Mouse (Mus musculus) hindbrain, embryonic 13.5 days (tissue): ENCODE results near the gene Apln. TPM values are rescaled to one million over a fixed set of nuclear protein-coding genes. Genes with fewer than 3 reads are reported as not detected.

Source experiments
- ATAC-seq: fragments of 200-750 bp; cut with Nextera tagmentation; 2 replicates; pipeline ENCODE4 v1.8.0; 2017; ENCODE audit warnings: moderate TSS enrichment; ENCODE audit not compliant: low FRiP score
- H3K27ac ChIP-seq: fragments of 300-500 bp; sonication (generic); 2 replicates; pipeline ENCODE4 v1.5.1; 2015; ENCODE audit warnings: inconsistent platforms, mild to moderate bottlenecking, moderate library complexity
- H3K27me3 ChIP-seq: fragments of 300-500 bp; sonication (generic); 2 replicates; pipeline ENCODE4 v1.6.1; 2015; ENCODE audit warnings: mild to moderate bottlenecking, inconsistent platforms
- H3K36me3 ChIP-seq: fragments of 300-500 bp; sonication (generic); 2 replicates; pipeline ENCODE4 v1.6.1; 2015; ENCODE audit warnings: mild to moderate bottlenecking, inconsistent platforms
- H3K4me1 ChIP-seq: fragments of 300-500 bp; sonication (generic); replicated peaks from 2 replicates; pipeline ENCODE4 v1.6.1; 2015; ENCODE audit warnings: inconsistent platforms
- H3K4me2 ChIP-seq: fragments of 300-500 bp; sonication (generic); 2 replicates; pipeline ENCODE4 v1.6.1; 2015; ENCODE audit warnings: inconsistent platforms, mild to moderate bottlenecking, moderate library complexity
- H3K4me3 ChIP-seq: fragments of 300-500 bp; sonication (generic); 2 replicates; pipeline ENCODE4 v1.5.1; 2015; ENCODE audit warnings: mild to moderate bottlenecking, inconsistent platforms
- H3K9ac ChIP-seq: fragments of 300-500 bp; sonication (generic); 2 replicates; pipeline ENCODE4 v1.6.1; 2015; ENCODE audit warnings: mild to moderate bottlenecking, inconsistent platforms
- H3K9me3 ChIP-seq: fragments of 300-500 bp; sonication (generic); 2 replicates; pipeline ENCODE4 v1.6.1; 2016; ENCODE audit warnings: inconsistent platforms
- WGBS: fragments of 180-500 bp; shearing (Covaris S2); methylation state at CpG from one replicate; pipeline ENCODE4 v1.1.7; 2015; 5-methylcytosine and 5-hydroxymethylcytosine counted together
- polyA plus RNA-seq: library from polyadenylated mRNA; unstranded; fragments of >200 nt; fragmentation: Nextera tagmentation; extraction: Ambion mirVana; gene quantifications from 2 replicates; pipeline ENCODE4 v1.2.1, GENCODE M21; 2015

Gene Apln
- polyA plus RNA-seq, 1 experiment from 2014 or later = 2.9 TPM

DNA sequence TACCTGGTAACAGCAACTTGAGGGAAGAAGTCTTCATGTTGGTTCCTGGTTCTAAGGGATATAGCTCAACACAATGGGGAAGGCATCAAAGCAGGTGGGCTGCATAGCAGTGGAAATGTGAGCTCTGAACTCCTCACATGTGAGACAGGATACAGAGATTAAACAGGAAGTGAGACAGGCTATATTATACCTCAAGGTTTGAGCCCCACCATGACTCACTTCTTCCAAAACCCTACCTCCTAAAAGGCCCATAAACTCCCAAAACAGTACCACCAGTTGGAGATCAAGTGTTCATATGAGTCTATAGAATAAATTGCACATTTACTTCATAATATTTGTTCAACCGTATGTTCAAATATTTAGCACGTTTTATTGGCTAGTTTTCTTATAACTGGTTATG, 11.7 kb upstream of the Apln start:
- H3K36me3 ChIP-seq = no peaks in the 10 kb centered on the region
- H3K4me1 ChIP-seq = no peaks in the 10 kb centered on the region
- no peaks in the 10 kb centered on the region for H3K9me3 ChIP-seq
- no peak overlapping the region for H3K9ac ChIP-seq
- no peak overlapping the region for H3K4me2 ChIP-seq
- ATAC-seq = no peak
- no peaks in the 10 kb centered on the region for H3K27me3 ChIP-seq
- H3K27ac ChIP-seq = no peak overlapping the region
- no peak overlapping the region for H3K4me3 ChIP-seq
- WGBS = 80% methylated on average over 2 of the region's 2 CpGs

DNA sequence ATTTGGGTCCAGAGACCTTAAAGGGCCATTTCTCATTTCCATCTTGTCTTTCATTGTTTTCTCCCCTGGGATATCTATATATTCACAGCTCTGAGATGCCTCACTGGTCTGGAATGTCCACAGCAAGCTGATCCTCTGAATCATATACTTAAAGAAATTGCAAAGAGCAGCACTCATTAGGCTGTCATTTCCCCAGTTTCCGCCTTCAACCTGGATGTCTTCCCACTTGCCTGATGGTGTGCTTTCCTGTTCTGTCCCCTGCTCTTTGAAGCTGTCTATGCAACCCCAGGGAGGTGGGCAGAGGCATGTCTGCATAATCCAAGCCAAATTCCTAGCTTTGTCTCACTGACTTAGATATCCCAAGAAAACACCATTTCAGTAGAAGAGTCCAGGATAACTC, 9.6 kb upstream of the Apln start:
- H3K9me3 ChIP-seq = no peaks in the 10 kb centered on the region
- no peak for ATAC-seq
- H3K9ac ChIP-seq = no peak overlapping the region
- H3K27ac ChIP-seq = no peak overlapping the region
- no peaks in the 10 kb centered on the region for H3K4me1 ChIP-seq
- WGBS = 89% methylated on average over 1 of the region's 1 CpGs
- H3K4me3 ChIP-seq = no peak overlapping the region
- no peak overlapping the region for H3K4me2 ChIP-seq
- H3K27me3 ChIP-seq = no peaks in the 10 kb centered on the region
- H3K36me3 ChIP-seq = no peaks in the 10 kb centered on the region

DNA sequence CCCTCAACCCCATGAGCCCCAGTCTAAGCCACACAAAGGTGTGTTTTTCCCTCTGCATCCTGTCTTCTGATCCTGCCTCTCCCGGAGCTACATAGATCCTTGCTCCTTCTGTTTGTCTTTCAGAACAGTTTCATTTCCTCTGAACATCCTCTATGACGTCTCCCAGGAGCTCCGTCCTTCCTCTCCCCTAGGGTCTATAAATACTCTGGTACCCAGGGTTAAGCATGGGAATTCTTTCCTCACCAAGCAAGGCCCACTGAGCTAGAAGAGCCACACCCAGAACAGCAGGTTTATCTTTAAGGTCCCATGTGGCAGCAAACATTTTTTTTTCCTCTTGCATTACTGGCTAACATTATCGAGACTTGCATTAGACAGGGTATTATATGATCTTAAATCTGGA, 8.1 kb upstream of the Apln start:
- Histone ChIP-seq H3K36me3 (no peaks in the 10 kb centered on the region), H3K4me2 (no peak overlapping the region), H3K9ac (no peak overlapping the region), H3K4me1 (no peaks in the 10 kb centered on the region), H3K4me3 (no peak overlapping the region), H3K27ac (no peak overlapping the region), H3K9me3 (no peaks in the 10 kb centered on the region), H3K27me3 (no peaks in the 10 kb centered on the region)
- 76% methylated on average over 4 of the region's 4 CpGs for WGBS
- ATAC-seq = no peak

DNA sequence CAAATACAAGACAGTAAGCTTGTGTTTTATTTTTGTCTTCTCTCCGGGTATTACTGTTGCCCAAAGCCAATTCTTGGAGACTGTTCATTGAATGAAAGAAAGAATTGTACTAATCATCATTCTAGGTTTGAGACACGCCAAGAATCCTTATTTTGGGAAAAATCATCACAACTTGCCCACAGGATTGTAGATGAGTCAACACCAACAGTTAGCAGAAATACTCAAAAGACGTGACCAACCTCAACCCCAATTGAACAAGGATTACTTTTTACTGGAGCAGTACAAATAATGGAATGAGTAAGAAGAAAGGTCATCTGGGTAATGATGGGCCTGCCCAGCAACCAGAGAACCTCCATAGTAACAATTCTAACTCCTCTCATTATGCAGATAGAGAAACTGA, 5.7 kb upstream of the Apln start:
- Histone ChIP-seq H3K27me3 (peaks cover 16% of the 10 kb centered on the region), H3K27ac (no peak overlapping the region), H3K9me3 (no peaks in the 10 kb centered on the region), H3K9ac (no peak overlapping the region), H3K4me2 (no peak overlapping the region), H3K4me1 (no peaks in the 10 kb centered on the region), H3K4me3 (no peak overlapping the region), H3K36me3 (no peaks in the 10 kb centered on the region)
- no peak for ATAC-seq
- WGBS = 75% methylated on average over 3 of the region's 3 CpGs

DNA sequence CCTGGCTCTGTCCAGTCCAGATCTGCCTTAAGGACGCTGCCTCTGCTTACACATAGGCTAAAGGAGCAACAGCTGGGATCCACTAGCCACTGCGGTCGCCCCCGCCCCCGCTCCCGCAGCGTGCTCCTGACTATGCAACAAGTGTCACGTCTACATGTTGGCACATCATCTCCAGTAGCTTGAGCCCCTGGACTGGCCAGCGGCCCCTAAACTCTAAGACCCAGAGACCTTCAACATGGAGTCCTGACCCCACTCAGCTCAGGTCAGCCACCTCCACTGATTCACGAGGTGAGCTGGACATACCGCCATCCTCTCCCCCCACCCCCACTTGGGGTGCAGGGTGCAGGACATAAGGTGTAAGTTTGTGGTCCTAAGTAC, 898 bp downstream of the Apln start:
- no peak overlapping the region for H3K27ac ChIP-seq
- peaks cover 51% of the 10 kb centered on the region for H3K27me3 ChIP-seq
- H3K4me1 ChIP-seq = peaks cover 11% of the 10 kb centered on the region
- ATAC-seq = peak; percentile 22; the same call in 1 of the 2 replicates
- H3K4me3 ChIP-seq = peak overlapping the region; percentile 50
- H3K36me3 ChIP-seq = no peaks in the 10 kb centered on the region
- WGBS = 25% methylated on average over 11 of the region's 11 CpGs
- H3K4me2 ChIP-seq = peak overlapping the region; percentile 73
- H3K9ac ChIP-seq = peak overlapping the region; percentile 60
- H3K9me3 ChIP-seq = no peaks in the 10 kb centered on the region

DNA sequence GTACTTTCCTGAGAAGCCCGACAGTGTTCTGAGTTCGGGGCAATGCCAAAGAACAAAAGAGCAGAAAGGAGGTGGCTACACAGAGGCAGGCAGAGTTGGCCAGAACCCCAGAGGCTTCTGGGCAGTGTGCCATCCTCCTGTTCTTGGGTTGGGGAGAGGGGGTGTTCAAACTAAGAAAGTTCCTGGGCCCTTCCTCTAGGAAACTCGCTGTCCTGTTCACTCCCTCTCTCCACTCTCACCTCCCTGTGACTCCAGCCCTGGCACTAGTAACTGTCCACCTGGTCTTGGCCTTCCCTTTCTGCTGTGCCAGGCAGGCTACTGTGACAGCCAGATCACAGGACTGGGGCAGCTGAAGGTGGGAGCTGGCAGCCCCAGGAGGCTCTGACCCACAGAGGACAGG, 1.6 kb downstream of the Apln start:
- ATAC-seq = no peak
- H3K4me3 ChIP-seq = peak overlapping the region; percentile 50; the same call in 1 of the 2 replicates
- no peaks in the 10 kb centered on the region for H3K9me3 ChIP-seq
- peaks cover 11% of the 10 kb centered on the region for H3K4me1 ChIP-seq
- 71% methylated on average over 3 of the region's 3 CpGs for WGBS
- no peaks in the 10 kb centered on the region for H3K36me3 ChIP-seq
- peak overlapping the region; percentile 73; the same call in 1 of the 2 replicates for H3K4me2 ChIP-seq
- H3K27ac ChIP-seq = no peak overlapping the region
- H3K9ac ChIP-seq = no peak overlapping the region
- peaks cover 51% of the 10 kb centered on the region for H3K27me3 ChIP-seq

DNA sequence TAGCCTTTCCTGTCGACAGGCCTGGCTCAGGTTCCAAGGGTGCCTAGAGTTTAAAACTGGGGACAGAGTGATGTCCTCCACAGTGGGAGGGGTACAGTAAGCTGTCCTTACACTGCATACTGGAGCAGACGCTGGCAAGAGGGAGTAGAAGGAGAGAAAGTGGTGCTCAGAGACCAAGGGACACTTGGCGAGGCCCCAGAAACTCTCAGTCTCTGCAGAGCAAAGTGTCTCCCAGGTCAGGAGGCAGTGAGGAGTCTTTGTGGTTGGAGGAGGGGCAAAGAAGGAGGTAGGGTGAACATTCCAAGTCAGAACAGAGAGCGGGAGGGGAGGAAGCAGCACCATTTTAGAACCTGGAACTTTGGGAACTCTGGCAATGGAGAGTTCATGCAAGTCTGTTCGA, 2.8 kb downstream of the Apln start:
- Histone ChIP-seq H3K9ac (no peak overlapping the region), H3K4me2 (no peak overlapping the region), H3K36me3 (no peaks in the 10 kb centered on the region), H3K4me3 (no peak overlapping the region), H3K9me3 (no peaks in the 10 kb centered on the region), H3K27me3 (peaks cover 48% of the 10 kb centered on the region), H3K27ac (no peak overlapping the region), H3K4me1 (peaks cover 11% of the 10 kb centered on the region)
- 77% methylated on average over 5 of the region's 5 CpGs for whole genome bisulfite sequencing
- no peak for ATAC-seq

DNA sequence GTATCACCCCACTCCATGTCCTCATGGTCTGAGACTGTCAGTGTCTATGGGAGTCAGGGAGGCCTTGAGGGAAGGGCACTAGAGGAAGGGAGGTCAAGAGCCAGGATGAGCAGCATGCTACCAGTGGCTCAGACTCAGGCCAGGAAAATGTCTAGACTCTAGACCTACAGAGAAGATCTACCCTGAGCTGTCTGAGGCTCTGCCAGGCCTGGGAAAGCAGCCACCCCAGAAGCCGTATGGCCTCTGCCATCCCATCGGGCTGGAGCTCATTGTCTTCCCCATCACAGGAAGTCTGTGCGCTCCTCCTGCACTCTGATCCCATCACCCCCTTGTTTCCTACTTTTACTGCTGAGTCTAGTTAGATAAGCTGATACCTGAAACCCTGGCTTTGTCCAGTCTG, 4.1 kb downstream of the Apln start:
- no peaks in the 10 kb centered on the region for H3K36me3 ChIP-seq
- peaks cover 11% of the 10 kb centered on the region for H3K4me1 ChIP-seq
- H3K27ac ChIP-seq = no peak overlapping the region
- no peak overlapping the region for H3K4me2 ChIP-seq
- no peak for ATAC-seq
- H3K9ac ChIP-seq = no peak overlapping the region
- no peaks in the 10 kb centered on the region for H3K9me3 ChIP-seq
- no peak overlapping the region for H3K4me3 ChIP-seq
- H3K27me3 ChIP-seq = peaks cover 37% of the 10 kb centered on the region
- WGBS = 71% methylated on average over 3 of the region's 3 CpGs

DNA sequence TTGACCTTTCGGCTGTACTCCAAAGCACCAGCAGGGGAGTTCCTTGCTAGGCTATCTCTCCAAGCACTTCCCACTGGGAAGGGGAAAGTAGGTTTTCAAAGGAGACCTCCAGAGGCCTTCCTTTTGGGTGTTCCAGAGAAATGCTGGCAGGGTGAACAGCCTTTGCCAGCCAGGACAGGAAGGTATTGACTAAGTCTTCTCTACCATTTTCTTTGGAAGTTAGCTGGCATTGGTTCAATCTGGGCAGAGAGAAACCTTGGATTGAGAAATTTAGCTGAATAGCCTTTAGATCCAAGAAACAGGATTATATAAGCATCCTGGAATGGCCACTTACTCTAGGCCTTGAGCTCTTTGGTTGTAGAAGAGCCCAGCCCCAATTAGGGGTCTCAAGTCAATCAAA, 11.8 kb downstream of the Apln start:
- Histone ChIP-seq H3K9ac (no peak overlapping the region), H3K4me2 (no peak overlapping the region), H3K27me3 (peaks cover 20% of the 10 kb centered on the region), H3K4me1 (no peaks in the 10 kb centered on the region), H3K9me3 (no peaks in the 10 kb centered on the region), H3K27ac (no peak overlapping the region), H3K4me3 (no peak overlapping the region), H3K36me3 (no peaks in the 10 kb centered on the region)
- no peak for ATAC-seq
- 58% methylated on average over 1 of the region's 1 CpGs for WGBS

DNA sequence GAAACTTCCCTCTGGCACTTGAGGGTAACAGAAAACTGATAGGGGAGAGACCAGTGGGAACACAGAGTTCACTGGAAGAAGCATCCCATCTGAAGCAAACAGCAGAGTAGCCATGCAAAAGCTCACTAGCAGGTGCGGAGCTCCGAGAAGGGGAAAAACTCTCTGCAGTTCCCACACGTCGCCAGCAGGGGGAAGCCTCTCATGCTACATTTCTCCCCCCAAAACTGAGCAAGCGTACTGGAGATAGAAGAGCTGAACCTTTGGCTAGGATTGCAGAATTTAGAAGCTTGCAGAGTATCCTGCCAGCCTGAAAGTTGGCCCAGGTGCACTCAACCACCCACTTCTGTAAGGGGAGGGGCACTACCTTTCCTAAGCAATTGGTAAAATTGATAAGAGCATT, 14.7 kb downstream of the Apln start:
- no peaks in the 10 kb centered on the region for H3K36me3 ChIP-seq
- no peak overlapping the region for H3K4me2 ChIP-seq
- 19% methylated on average over 5 of the region's 5 CpGs for WGBS
- H3K9ac ChIP-seq = no peak overlapping the region
- peaks cover 20% of the 10 kb centered on the region for H3K27me3 ChIP-seq
- no peaks in the 10 kb centered on the region for H3K9me3 ChIP-seq
- no peak overlapping the region for H3K4me3 ChIP-seq
- H3K27ac ChIP-seq = no peak overlapping the region
- ATAC-seq = 0 out of 2 replicates have a peak, but pooled peaks have one; percentile 25
- peaks cover 17% of the 10 kb centered on the region for H3K4me1 ChIP-seq

DNA sequence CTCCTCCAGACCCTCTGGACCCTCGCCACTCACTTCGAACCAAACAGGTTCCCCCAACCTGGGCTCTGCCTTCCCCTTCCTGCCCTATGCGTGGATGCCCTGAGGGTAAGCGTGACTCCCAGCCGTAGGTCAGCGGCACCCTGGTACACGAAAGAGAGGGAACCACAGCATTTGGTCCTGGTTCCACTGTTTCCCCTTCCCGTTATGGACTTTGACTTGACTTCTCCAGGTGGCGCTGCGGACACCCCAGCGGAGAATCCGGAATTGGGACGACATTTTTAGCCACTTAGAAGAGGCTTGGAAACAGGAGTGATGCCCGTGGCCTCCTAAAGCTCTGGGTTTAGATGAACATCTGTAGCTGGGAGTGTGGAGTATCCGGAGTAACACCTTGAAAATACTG, 15.3 kb downstream of the Apln start:
- Histone ChIP-seq H3K36me3 (no peaks in the 10 kb centered on the region), H3K9me3 (no peaks in the 10 kb centered on the region), H3K27me3 (peaks cover 20% of the 10 kb centered on the region), H3K4me3 (no peak overlapping the region), H3K27ac (no peak overlapping the region), H3K9ac (no peak overlapping the region), H3K4me2 (no peak overlapping the region), H3K4me1 (peaks cover 17% of the 10 kb centered on the region)
- no peak for ATAC-seq
- 47% methylated on average over 15 of the region's 15 CpGs for WGBS

DNA sequence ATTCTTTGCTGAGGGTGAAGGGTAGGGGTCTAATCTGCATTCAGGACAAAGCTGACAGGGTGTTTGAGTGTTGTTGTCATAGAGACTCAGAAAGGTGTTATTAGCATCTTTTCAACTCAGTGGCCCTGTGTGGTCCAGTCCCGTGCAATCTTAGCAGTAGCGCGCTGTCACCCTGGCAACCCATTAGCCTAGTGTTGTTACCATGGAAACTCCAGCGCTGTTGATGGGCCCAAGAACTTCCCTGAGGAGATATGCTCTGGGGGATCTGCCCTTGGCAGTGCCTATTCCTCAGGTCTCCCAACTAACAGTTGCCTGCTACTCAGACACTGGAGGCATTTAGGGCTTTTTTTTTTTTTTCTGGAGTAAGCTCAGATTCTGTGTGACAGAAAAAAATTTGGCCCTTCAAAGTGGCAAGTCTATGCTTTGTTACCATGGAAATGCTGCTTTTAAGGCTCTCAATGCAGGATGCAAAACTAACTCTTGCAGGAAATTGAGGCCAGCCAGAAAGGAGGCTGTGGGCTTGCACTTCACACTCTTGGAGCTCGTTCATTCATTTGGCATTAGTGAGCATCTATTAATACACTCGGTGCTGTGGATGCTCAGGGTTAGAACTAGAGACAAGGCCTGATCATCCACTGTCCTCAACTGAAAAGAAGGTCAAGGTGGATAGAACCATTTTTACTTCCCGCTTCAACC, 17.6 kb downstream of the Apln start:
- Histone ChIP-seq H3K4me1 (peaks cover 17% of the 10 kb centered on the region), H3K4me2 (no peak overlapping the region), H3K36me3 (no peaks in the 10 kb centered on the region), H3K4me3 (no peak overlapping the region), H3K27ac (peak overlapping the region; percentile 74), H3K9ac (no peak overlapping the region), H3K27me3 (peaks cover 25% of the 10 kb centered on the region), H3K9me3 (no peaks in the 10 kb centered on the region)
- WGBS = 41% methylated on average over 7 of the region's 7 CpGs
- ATAC-seq = peak; percentile 92

DNA sequence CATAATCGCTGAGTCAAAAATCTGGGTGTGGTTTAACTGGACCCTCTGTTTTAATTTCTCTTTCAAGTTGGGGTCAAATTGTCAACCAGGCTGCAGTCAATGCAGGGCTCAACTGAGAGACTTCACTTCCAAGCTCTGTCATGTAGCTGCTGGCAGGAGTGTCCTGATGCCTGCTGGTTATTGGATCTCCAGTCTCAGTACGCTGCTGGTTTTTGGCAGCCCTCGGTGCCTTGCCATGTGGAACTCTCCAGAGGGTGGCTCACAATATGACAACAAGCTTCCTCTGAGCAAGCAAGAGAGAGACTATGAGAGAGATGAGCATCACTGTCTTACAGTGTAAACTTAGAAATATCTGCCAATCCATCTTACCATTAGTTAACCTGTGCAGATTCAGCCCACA, 23.0 kb downstream of the Apln start:
- Histone ChIP-seq H3K4me3 (no peak overlapping the region), H3K9me3 (0 out of 2 replicates have a peak, but pooled peaks cover 3% of the 10 kb centered on the region), H3K36me3 (no peaks in the 10 kb centered on the region), H3K9ac (no peak overlapping the region), H3K27ac (no peak overlapping the region), H3K4me1 (peaks cover 8% of the 10 kb centered on the region), H3K4me2 (no peak overlapping the region), H3K27me3 (0 out of 2 replicates have a peak, but pooled peaks cover 7% of the 10 kb centered on the region)
- ATAC-seq = no peak
- 91% methylated on average over 3 of the region's 3 CpGs for WGBS
